Mouse (Mus musculus) olfactory bulb, adult 2 months (tissue): ENCODE results near the gene Ereg.

Experiments used
- CTCF ChIP-seq: fragments of 200-500 bp; IDR thresholded peaks from 2 replicates; pipeline ENCODE4 v1.5.1; 2012; ENCODE audit warnings: low read depth, mild to moderate bottlenecking, low read length, moderate library complexity; ENCODE audit not compliant: insufficient read depth
- POLR2A ChIP-seq: fragments of 200-500 bp; IDR thresholded peaks from 2 replicates; pipeline ENCODE4 v1.6.1; 2012; ENCODE audit warnings: mild to moderate bottlenecking, low read depth, low read length, moderate library complexity; ENCODE audit not compliant: insufficient read depth

GRCm38 (mm10) chr5:91090301-91090700 lies 15.9 kb downstream of the Ereg start:
- TF ChIP-seq POLR2A (no peak), CTCF (no peak)
